Mouse (Mus musculus) forebrain, postnatal 0 days (tissue): Measurements from ENCODE around the gene Hivep2. TPM values are rescaled to one million over a fixed set of nuclear protein-coding genes. Genes with fewer than 3 reads are reported as not detected.

Experiments used
- ATAC-seq: fragments of 200-750 bp; cut with Nextera tagmentation; 2 replicates; pipeline ENCODE4 v1.8.0; 2017; ENCODE audit warnings: mild to moderate bottlenecking, moderate library complexity
- DNase-seq: peaks from one replicate; pipeline ENCODE4 v3.0.0-alpha.2; 2015
- H3K27ac ChIP-seq: fragments of 300-500 bp; sonication (generic); 2 replicates; pipeline ENCODE4 v1.5.1; 2014; ENCODE audit warnings: low read depth, mild to moderate bottlenecking, antibody characterized with exemption, low read length, moderate library complexity, mixed read lengths
- H3K27me3 ChIP-seq: fragments of 300-500 bp; sonication (generic); 2 replicates; pipeline ENCODE4 v1.6.1; 2014; ENCODE audit warnings: mild to moderate bottlenecking, low read length, mixed read lengths; ENCODE audit not compliant: insufficient read depth
- H3K36me3 ChIP-seq: fragments of 300-500 bp; sonication (generic); 2 replicates; pipeline ENCODE4 v1.6.1; 2014; ENCODE audit warnings: mild to moderate bottlenecking, moderate library complexity; ENCODE audit not compliant: insufficient read depth
- H3K4me1 ChIP-seq: fragments of 300-500 bp; sonication (generic); 2 replicates; pipeline ENCODE4 v1.6.1; 2014; ENCODE audit warnings: antibody characterized with exemption; ENCODE audit not compliant: insufficient read depth
- H3K4me2 ChIP-seq: fragments of 300-500 bp; sonication (generic); 2 replicates; pipeline ENCODE4 v1.6.1; 2014; ENCODE audit warnings: low read depth, mild to moderate bottlenecking, moderate library complexity
- H3K4me3 ChIP-seq: fragments of 300-500 bp; sonication (generic); 2 replicates; pipeline ENCODE4 v1.5.1; 2014; ENCODE audit warnings: low read depth, low read length, mixed read lengths
- H3K9ac ChIP-seq: fragments of 300-500 bp; sonication (generic); 2 replicates; pipeline ENCODE4 v1.6.1; 2014; ENCODE audit warnings: mild to moderate bottlenecking
- H3K9me3 ChIP-seq: fragments of 300-500 bp; sonication (generic); 2 replicates; pipeline ENCODE4 v1.6.1; 2016; ENCODE audit warnings: low read length
- CTCF ChIP-seq: sonication (generic); IDR thresholded peaks from 2 replicates; pipeline ENCODE4 v1.5.1; 2016; ENCODE audit warnings: antibody characterized with exemption, control low read depth, low read depth
- WGBS: fragments of 180-500 bp; shearing (Covaris S2); extraction: QIAGEN DNeasy Blood & Tissue Kit; methylation state at CpG from one replicate; pipeline ENCODE4 v1.1.7; 2014; 5-methylcytosine and 5-hydroxymethylcytosine counted together
- polyA plus RNA-seq: library from polyadenylated mRNA; unstranded; fragments of >200 nt; fragmentation: Nextera tagmentation; extraction: Ambion mirVana; gene quantifications from 2 replicates; pipeline ENCODE4 v1.2.1, GENCODE M21; 2015
- total RNA-seq: library from RNA; depleted of rRNA; stranded (reverse); fragments of >200 nt; gene quantifications from 2 replicates; pipeline ENCODE4 v1.2.3, GENCODE M21; 2014

Gene Hivep2
- total and polyA plus RNA-seq, 2 experiments from 2014 or later = 22.9 to 55.4 TPM

DNA sequence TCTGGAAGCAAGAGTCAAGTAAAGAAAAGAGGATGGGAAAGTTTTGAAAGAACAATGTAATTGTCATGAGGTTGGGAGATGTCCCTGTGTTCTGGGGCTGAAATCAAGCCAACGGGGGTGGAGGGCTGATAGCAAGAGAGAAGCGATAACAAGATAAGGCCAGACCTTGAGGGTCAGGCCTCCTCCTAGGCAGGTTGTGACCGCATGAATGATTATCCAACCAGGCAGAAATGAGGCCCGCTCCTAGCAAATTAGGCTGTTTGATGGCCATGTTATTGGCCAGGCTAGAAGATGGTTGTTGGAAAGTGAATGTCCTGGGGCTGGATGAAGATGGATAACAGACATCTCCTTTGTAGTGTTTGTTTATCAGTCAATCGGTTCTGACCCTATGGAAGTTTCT lies 5.4 kb downstream of the Hivep2 start:
- H3K27ac ChIP-seq = no peak overlapping the region
- no peaks in the 10 kb centered on the region for H3K9me3 ChIP-seq
- no peak overlapping the region for H3K9ac ChIP-seq
- no peak for DNase-seq
- no peak overlapping the region for H3K4me3 ChIP-seq
- peaks cover 10% of the 10 kb centered on the region; the same call in 1 of the 2 replicates for H3K4me1 ChIP-seq
- H3K4me2 ChIP-seq = no peak overlapping the region
- H3K36me3 ChIP-seq = no peaks in the 10 kb centered on the region
- no peak for TF ChIP-seq CTCF
- no peak for ATAC-seq
- 69% methylated on average over 5 of the region's 5 CpGs for WGBS
- no peaks in the 10 kb centered on the region for H3K27me3 ChIP-seq

GRCm38 (mm10) chr10:13973563-13974179 lies 7.8 kb downstream of the Hivep2 start:
- Histone ChIP-seq H3K27ac (no peak overlapping the region; the same call in 1 of the 2 replicates), H3K4me1 (peaks cover 10% of the 10 kb centered on the region; the same call in 1 of the 2 replicates), H3K9ac (no peak overlapping the region), H3K4me3 (no peak overlapping the region), H3K27me3 (no peaks in the 10 kb centered on the region), H3K4me2 (peak overlapping the region; percentile 2; the same call in 1 of the 2 replicates), H3K9me3 (no peaks in the 10 kb centered on the region), H3K36me3 (no peaks in the 10 kb centered on the region)
- ATAC-seq (peak; percentile 76), DNase-seq (peak; percentile 81)
- 35% methylated on average over 7 of the region's 7 CpGs for WGBS
- no peak for TF ChIP-seq CTCF

GRCm38 (mm10) chr10:13974472-13974871 lies 8.6 kb downstream of the Hivep2 start:
- 50% methylated on average over 7 of the region's 7 CpGs for WGBS
- Histone ChIP-seq H3K36me3 (no peaks in the 10 kb centered on the region), H3K27me3 (no peaks in the 10 kb centered on the region), H3K4me1 (peaks cover 10% of the 10 kb centered on the region; the same call in 1 of the 2 replicates), H3K4me3 (no peak overlapping the region), H3K9ac (no peak overlapping the region), H3K9me3 (no peaks in the 10 kb centered on the region), H3K27ac (no peak overlapping the region), H3K4me2 (no peak overlapping the region)
- ATAC-seq = no peak
- TF ChIP-seq CTCF = no peak
- no peak for DNase-seq

- WGBS = 77% methylated on average over 4 of the region's 4 CpGs
- peaks cover 10% of the 10 kb centered on the region; the same call in 1 of the 2 replicates for H3K4me1 ChIP-seq
- no peak for TF ChIP-seq CTCF
- H3K9me3 ChIP-seq = no peaks in the 10 kb centered on the region
- no peak overlapping the region for H3K9ac ChIP-seq
- H3K36me3 ChIP-seq = no peaks in the 10 kb centered on the region
- no peaks in the 10 kb centered on the region for H3K27me3 ChIP-seq
- ATAC-seq = no peak
- no peak for DNase-seq
- no peak overlapping the region for H3K4me2 ChIP-seq
- H3K27ac ChIP-seq = no peak overlapping the region
- H3K4me3 ChIP-seq = no peak overlapping the region
These were observed 10.0 kb downstream of the Hivep2 start for GRCm38 (mm10) chr10:13975861-13976260.

DNA sequence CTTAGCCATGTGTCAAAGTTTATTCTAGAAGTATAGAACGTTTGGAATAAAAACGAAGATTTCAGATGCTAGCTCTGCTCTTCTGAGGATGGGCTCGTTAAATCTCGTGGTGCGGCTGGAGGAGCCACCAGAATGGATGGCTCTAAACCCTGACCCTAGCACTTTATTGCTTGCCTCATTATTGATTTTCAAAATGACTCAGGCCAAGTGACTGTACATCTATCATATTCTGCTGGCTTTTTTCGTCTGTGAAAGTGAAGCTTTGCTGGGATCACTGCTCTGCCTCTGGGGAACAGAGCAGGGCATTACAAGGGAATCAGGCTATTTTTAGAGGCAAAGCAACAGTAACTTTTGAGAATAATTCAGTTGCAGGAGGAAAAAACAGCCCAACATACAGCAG lies 10.4 kb downstream of the Hivep2 start:
- H3K27ac ChIP-seq = no peak overlapping the region
- WGBS = 58% methylated on average over 6 of the region's 6 CpGs
- H3K4me1 ChIP-seq = peaks cover 10% of the 10 kb centered on the region; the same call in 1 of the 2 replicates
- ATAC-seq = no peak
- TF ChIP-seq CTCF = no peak
- H3K9ac ChIP-seq = no peak overlapping the region
- no peak overlapping the region for H3K4me3 ChIP-seq
- no peak overlapping the region for H3K4me2 ChIP-seq
- H3K36me3 ChIP-seq = no peaks in the 10 kb centered on the region
- no peak for DNase-seq
- no peaks in the 10 kb centered on the region for H3K9me3 ChIP-seq
- no peaks in the 10 kb centered on the region for H3K27me3 ChIP-seq

GRCm38 (mm10) chr10:13982271-13982670 lies 16.4 kb downstream of the Hivep2 start:
- WGBS = 77% methylated on average over 6 of the region's 6 CpGs
- no peak overlapping the region for H3K27ac ChIP-seq
- no peaks in the 10 kb centered on the region for H3K36me3 ChIP-seq
- no peaks in the 10 kb centered on the region; the same call in 1 of the 2 replicates for H3K4me1 ChIP-seq
- ATAC-seq = no peak
- no peaks in the 10 kb centered on the region for H3K27me3 ChIP-seq
- peak overlapping the region; percentile 42 for H3K4me3 ChIP-seq
- no peaks in the 10 kb centered on the region for H3K9me3 ChIP-seq
- TF ChIP-seq CTCF = no peak
- no peak overlapping the region for H3K9ac ChIP-seq
- no peak for DNase-seq
- H3K4me2 ChIP-seq = peak overlapping the region; percentile 63

DNA sequence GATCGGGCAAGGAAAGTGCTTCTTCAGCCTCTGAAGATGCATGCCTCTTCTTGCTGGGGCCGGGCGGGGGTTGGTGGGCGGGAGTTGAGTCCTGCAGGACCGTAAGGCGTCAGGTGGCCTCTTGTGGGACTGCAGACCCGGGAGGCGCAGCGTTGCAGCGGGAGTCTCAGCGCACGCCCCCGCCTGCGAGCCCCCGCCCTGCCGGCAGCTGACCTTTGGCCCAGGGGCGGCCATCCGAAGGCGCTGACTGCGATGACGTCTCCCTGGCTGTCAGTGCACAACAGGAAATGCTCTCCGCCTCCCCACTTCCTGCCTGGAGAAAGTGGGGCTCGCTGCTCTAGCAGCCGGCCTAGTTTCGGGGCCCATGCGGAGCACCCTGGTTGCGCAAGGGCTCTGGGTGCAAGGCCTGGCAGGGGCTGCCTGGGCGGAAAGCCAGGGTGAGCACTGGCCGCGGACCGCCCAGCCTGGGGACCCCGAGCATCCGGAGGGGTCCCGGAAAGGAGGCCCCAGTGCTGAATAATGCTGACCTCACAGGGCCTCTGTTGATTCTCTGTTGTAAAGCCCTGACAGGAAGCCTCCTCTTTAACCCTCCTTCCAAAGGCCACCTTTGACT lies 17.0 kb downstream of the Hivep2 start:
- H3K36me3 ChIP-seq = no peaks in the 10 kb centered on the region
- peak overlapping the region; percentile 73 for H3K27ac ChIP-seq
- 5% methylated on average over 34 of the region's 34 CpGs for WGBS
- no peaks in the 10 kb centered on the region; the same call in 1 of the 2 replicates for H3K4me1 ChIP-seq
- DNase-seq (peak; percentile 73), ATAC-seq (peak; percentile 92)
- H3K9me3 ChIP-seq = no peaks in the 10 kb centered on the region
- H3K4me3 ChIP-seq = peak overlapping the region; percentile 42
- H3K9ac ChIP-seq = peak overlapping the region; percentile 65
- H3K4me2 ChIP-seq = peak overlapping the region; percentile 63
- no peaks in the 10 kb centered on the region for H3K27me3 ChIP-seq
- TF ChIP-seq CTCF = no peak
